Mouse (Mus musculus) hindbrain, embryonic 14.5 days (tissue): ENCODE results near the gene Rbbp4. TPM values are rescaled to one million over a fixed set of nuclear protein-coding genes. Genes with fewer than 3 reads are reported as not detected.

Experiments used
- ATAC-seq: fragments of 200-750 bp; cut with Nextera tagmentation; 2 replicates; pipeline ENCODE4 v1.8.0; 2017; ENCODE audit warnings: moderate number of reproducible peaks, mild to moderate bottlenecking, moderate TSS enrichment, moderate library complexity; ENCODE audit not compliant: low FRiP score
- DNase-seq: peaks from one replicate; pipeline ENCODE4 v3.0.0-alpha.2; 2015; ENCODE audit warnings: low spot score
- H3K27ac ChIP-seq: fragments of 300-500 bp; sonication (generic); 2 replicates; pipeline ENCODE4 v1.5.1; 2014; ENCODE audit warnings: mild to moderate bottlenecking, moderate library complexity
- H3K27me3 ChIP-seq: fragments of 300-500 bp; sonication (generic); 2 replicates; pipeline ENCODE4 v1.6.1; 2014; ENCODE audit warnings: mild to moderate bottlenecking, low read length, mixed read lengths; ENCODE audit not compliant: control insufficient read depth, insufficient read depth
- H3K36me3 ChIP-seq: fragments of 300-500 bp; sonication (generic); replicated peaks from 2 replicates; pipeline ENCODE4 v1.6.1; 2014; ENCODE audit not compliant: control insufficient read depth, insufficient read depth
- H3K4me1 ChIP-seq: fragments of 300-500 bp; sonication (generic); replicated peaks from 2 replicates; pipeline ENCODE4 v1.6.1; 2014; ENCODE audit warnings: antibody characterized with exemption, low read length, mixed read lengths; ENCODE audit not compliant: control insufficient read depth, insufficient read depth
- H3K4me2 ChIP-seq: fragments of 300-500 bp; sonication (generic); replicated peaks from 2 replicates; pipeline ENCODE4 v1.6.1; 2014; ENCODE audit warnings: mild to moderate bottlenecking, moderate library complexity
- H3K4me3 ChIP-seq: fragments of 300-500 bp; sonication (generic); replicated peaks from 2 replicates; pipeline ENCODE4 v1.5.1; 2014; ENCODE audit warnings: mild to moderate bottlenecking, low read length
- H3K9ac ChIP-seq: fragments of 300-500 bp; sonication (generic); 2 replicates; pipeline ENCODE4 v1.6.1; 2014
- H3K9me3 ChIP-seq: fragments of 300-500 bp; sonication (generic); 2 replicates; pipeline ENCODE4 v1.6.1; 2016; ENCODE audit warnings: low read length; ENCODE audit not compliant: control insufficient read depth
- whole genome bisulfite sequencing: fragments of 180-500 bp; shearing (Covaris S2); extraction: QIAGEN DNeasy Blood & Tissue Kit; methylation state at CpG from one replicate; pipeline ENCODE4 v1.1.7; 2014; 5-methylcytosine and 5-hydroxymethylcytosine counted together
- polyA plus RNA-seq: library from polyadenylated mRNA; unstranded; fragments of >200 nt; fragmentation: Nextera tagmentation; extraction: Ambion mirVana; gene quantifications from 2 replicates; pipeline ENCODE4 v1.2.1, GENCODE M21; 2014

Rbbp4 gene
- polyA plus RNA-seq, 1 experiment from 2014 or later, result 251 TPM

- 98% methylated on average over 1 of the region's 1 CpGs for whole genome bisulfite sequencing
- ATAC-seq, result no peak
- Histone ChIP-seq H3K9me3 (no peaks in the 10 kb centered on the region), H3K36me3 (peaks cover 64% of the 10 kb centered on the region), H3K9ac (no peak overlapping the region), H3K27me3 (no peaks in the 10 kb centered on the region), H3K4me2 (no peak overlapping the region), H3K4me3 (no peak overlapping the region), H3K4me1 (no peaks in the 10 kb centered on the region), H3K27ac (no peak overlapping the region)
- no peak for DNase-seq
Measured at GRCm38 (mm10) chr4:129307936-129308335, 27.2 kb downstream of the Rbbp4 start.

DNA sequence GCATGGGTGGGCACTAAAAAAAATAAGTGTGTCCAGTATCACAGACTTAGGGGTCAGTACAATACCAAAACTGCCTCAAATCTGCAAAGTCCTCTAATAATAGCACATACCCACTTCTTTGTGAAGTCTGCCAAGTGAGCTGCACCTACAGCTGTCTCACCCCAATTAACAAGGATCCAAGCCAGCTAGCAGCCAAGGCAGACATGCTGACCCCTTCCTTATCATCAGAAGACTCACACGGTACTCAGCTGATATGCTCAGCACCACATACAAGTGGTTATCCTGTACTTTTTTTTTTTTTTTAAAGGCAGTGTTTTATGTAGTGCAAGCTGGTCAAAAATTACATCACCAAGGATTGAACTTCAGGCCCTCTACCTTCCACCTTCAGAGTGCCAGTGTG is 30.9 kb downstream of the Rbbp4 start:
- Histone ChIP-seq H3K4me2 (no peak overlapping the region), H3K9me3 (no peaks in the 10 kb centered on the region), H3K4me3 (no peak overlapping the region), H3K4me1 (no peaks in the 10 kb centered on the region), H3K36me3 (peaks cover 40% of the 10 kb centered on the region), H3K27me3 (no peaks in the 10 kb centered on the region), H3K27ac (no peak overlapping the region), H3K9ac (no peak overlapping the region)
- ATAC-seq (no peak), DNase-seq (no peak)
- 80% methylated on average over 1 of the region's 1 CpGs for WGBS

GRCm38 (mm10) chr4:129303816-129304215 is 31.4 kb downstream of the Rbbp4 start:
- peaks cover 35% of the 10 kb centered on the region for H3K36me3 ChIP-seq
- no peak overlapping the region for H3K27ac ChIP-seq
- DNase-seq, result no peak
- H3K4me1 ChIP-seq, result no peaks in the 10 kb centered on the region
- H3K4me2 ChIP-seq, result no peak overlapping the region
- H3K9me3 ChIP-seq, result no peaks in the 10 kb centered on the region
- no peak; the same call in 1 of the 2 replicates for ATAC-seq
- WGBS, result 87% methylated on average over 9 of the region's 9 CpGs
- H3K4me3 ChIP-seq, result no peak overlapping the region
- H3K27me3 ChIP-seq, result no peaks in the 10 kb centered on the region
- H3K9ac ChIP-seq, result no peak overlapping the region

GRCm38 (mm10) chr4:129303401-129303800 is 31.8 kb downstream of the Rbbp4 start:
- Histone ChIP-seq H3K9me3 (no peaks in the 10 kb centered on the region), H3K27me3 (no peaks in the 10 kb centered on the region), H3K36me3 (peaks cover 31% of the 10 kb centered on the region), H3K4me2 (no peak overlapping the region), H3K4me3 (no peak overlapping the region), H3K27ac (no peak overlapping the region), H3K9ac (no peak overlapping the region), H3K4me1 (no peaks in the 10 kb centered on the region)
- ATAC-seq (no peak), DNase-seq (no peak)
- WGBS, result 67% methylated on average over 5 of the region's 5 CpGs

DNA sequence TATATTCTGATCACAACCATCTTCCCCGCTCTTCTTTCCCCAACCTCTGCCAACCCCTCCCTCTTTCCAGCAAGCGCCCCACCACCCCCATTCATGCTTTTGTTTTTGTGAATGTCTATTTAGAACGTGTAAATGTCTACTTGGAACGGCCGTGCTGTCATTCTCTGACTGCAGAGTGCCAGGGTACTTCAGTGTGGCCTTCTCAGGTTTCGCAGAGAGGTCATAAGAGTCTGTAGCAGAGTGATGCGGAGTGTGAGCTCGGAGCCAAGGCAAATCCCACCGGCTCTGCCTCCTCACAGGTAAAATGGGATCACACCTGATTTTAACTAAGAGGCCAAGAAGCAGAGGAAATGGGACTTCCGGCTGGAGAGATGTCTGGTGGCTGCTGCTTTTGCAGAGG is 36.0 kb downstream of the Rbbp4 start:
- Histone ChIP-seq H3K4me3 (no peak overlapping the region), H3K4me1 (no peaks in the 10 kb centered on the region), H3K9ac (no peak overlapping the region), H3K27me3 (no peaks in the 10 kb centered on the region), H3K36me3 (no peaks in the 10 kb centered on the region), H3K27ac (no peak overlapping the region), H3K9me3 (no peaks in the 10 kb centered on the region), H3K4me2 (no peak overlapping the region)
- DNase-seq (no peak), ATAC-seq (no peak)
- 57% methylated on average over 10 of the region's 10 CpGs for WGBS

DNA sequence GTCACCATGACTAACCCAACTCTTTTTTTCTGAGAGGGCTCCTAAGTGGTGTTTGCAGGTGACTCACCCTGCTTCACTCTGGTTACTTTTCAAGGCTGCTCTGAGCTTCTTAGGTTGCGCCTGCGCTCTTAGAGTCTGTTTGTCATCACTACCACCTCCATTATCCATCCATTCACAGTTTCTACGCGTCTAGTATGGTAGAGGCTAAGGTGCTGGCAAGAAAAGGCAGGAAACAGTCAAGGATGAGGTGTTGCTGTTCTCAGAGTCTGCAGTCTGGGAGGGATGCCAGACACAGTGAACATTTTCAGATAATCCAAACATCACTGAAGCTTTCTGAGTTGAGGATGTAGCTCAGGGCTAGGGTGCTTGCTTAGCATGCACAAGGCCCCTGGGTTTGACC is 37.4 kb downstream of the Rbbp4 start:
- ATAC-seq, result no peak

DNA sequence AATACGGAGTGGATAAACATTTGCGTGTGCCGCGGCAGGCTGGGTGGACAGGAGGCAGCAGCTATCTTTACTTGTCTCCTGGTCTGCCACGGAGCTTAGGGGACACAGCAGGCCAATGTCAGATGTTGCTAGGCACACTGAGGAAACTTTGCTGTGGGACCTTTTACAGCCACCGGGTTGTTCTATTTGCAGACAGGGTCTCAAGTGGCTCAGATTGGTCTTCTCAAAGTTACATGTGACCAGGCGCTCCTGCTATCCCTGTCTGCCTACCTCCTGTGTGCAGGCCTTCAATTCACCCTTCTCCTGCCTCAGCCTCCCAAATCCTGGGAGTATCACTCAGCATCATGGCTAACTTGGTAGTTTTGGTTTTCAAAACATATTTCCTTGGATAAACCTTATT is 39.1 kb downstream of the Rbbp4 start:
- Histone ChIP-seq H3K4me3 (no peak overlapping the region), H3K27me3 (no peaks in the 10 kb centered on the region; the same call in 1 of the 2 replicates), H3K4me1 (no peaks in the 10 kb centered on the region), H3K9me3 (no peaks in the 10 kb centered on the region), H3K4me2 (no peak overlapping the region), H3K27ac (no peak overlapping the region), H3K36me3 (no peaks in the 10 kb centered on the region), H3K9ac (no peak overlapping the region)
- WGBS, result 90% methylated on average over 7 of the region's 7 CpGs
- DNase-seq (no peak), ATAC-seq (no peak)

More for the DNA sequence above, 37.4 kb downstream of the Rbbp4 start:
- H3K9ac ChIP-seq, result no peak overlapping the region
- H3K4me3 ChIP-seq, result no peak overlapping the region
- H3K9me3 ChIP-seq, result no peaks in the 10 kb centered on the region
- no peaks in the 10 kb centered on the region; the same call in 1 of the 2 replicates for H3K27me3 ChIP-seq
- no peak overlapping the region for H3K4me2 ChIP-seq
- no peak for DNase-seq
- no peaks in the 10 kb centered on the region for H3K4me1 ChIP-seq
- no peak overlapping the region for H3K27ac ChIP-seq
- WGBS, result 95% methylated on average over 4 of the region's 4 CpGs
- no peaks in the 10 kb centered on the region for H3K36me3 ChIP-seq

DNA sequence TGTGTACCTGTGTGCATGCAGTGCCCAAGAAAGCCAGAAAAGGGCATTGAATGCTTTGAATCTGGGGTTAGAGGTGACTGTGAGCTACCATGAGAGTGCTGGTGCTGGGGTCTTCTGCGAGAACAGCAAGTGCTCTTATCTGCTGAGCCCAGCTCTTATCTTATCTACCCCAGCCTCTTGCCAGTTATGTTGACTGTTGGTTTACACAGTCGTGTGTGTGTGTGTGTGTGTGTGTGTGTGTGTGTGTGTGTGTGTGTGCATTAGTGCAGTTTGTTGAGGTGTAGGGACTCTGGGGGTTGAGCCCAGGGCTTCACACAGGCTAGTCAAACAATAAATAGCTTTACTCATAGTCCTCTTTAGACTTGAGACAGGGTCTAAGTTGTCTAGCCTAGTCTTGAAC is 40.0 kb downstream of the Rbbp4 start:
- no peak overlapping the region for H3K4me3 ChIP-seq
- no peak overlapping the region for H3K27ac ChIP-seq
- ATAC-seq (no peak), DNase-seq (no peak)
- H3K27me3 ChIP-seq, result no peaks in the 10 kb centered on the region; the same call in 1 of the 2 replicates
- no peak overlapping the region for H3K9ac ChIP-seq
- H3K36me3 ChIP-seq, result no peaks in the 10 kb centered on the region
- WGBS, result 83% methylated on average over 2 of the region's 2 CpGs
- no peaks in the 10 kb centered on the region for H3K4me1 ChIP-seq
- H3K4me2 ChIP-seq, result no peak overlapping the region
- H3K9me3 ChIP-seq, result no peaks in the 10 kb centered on the region

GRCm38 (mm10) chr4:129293702-129294101 is 41.5 kb downstream of the Rbbp4 start:
- Histone ChIP-seq H3K4me3 (no peak overlapping the region), H3K27ac (no peak overlapping the region), H3K36me3 (no peaks in the 10 kb centered on the region), H3K9ac (no peak overlapping the region), H3K4me2 (no peak overlapping the region), H3K27me3 (no peaks in the 10 kb centered on the region; the same call in 1 of the 2 replicates), H3K9me3 (no peaks in the 10 kb centered on the region), H3K4me1 (no peaks in the 10 kb centered on the region)
- 44% methylated on average over 16 of the region's 16 CpGs for WGBS
- ATAC-seq, result no peak
- no peak for DNase-seq

GRCm38 (mm10) chr4:129292831-129293230 is 42.3 kb downstream of the Rbbp4 start:
- ATAC-seq (no peak), DNase-seq (no peak)
- no peak overlapping the region for H3K9ac ChIP-seq
- H3K4me2 ChIP-seq, result no peak overlapping the region
- H3K9me3 ChIP-seq, result no peaks in the 10 kb centered on the region
- no peak overlapping the region for H3K4me3 ChIP-seq
- H3K27me3 ChIP-seq, result no peaks in the 10 kb centered on the region; the same call in 1 of the 2 replicates
- no peaks in the 10 kb centered on the region for H3K36me3 ChIP-seq
- no peaks in the 10 kb centered on the region; the same call in 1 of the 2 replicates for H3K4me1 ChIP-seq
- H3K27ac ChIP-seq, result no peak overlapping the region
- 52% methylated on average over 7 of the region's 7 CpGs for WGBS
